Mouse (Mus musculus) hindbrain, embryonic 11.5 days (tissue): ENCODE results near the gene Ndc1. TPM values are rescaled to one million over a fixed set of nuclear protein-coding genes. Genes with fewer than 3 reads are reported as not detected.

ENCODE experiments used
- ATAC-seq: fragments of 200-750 bp; cut with Nextera tagmentation; 2 replicates; pipeline ENCODE4 v1.8.0; 2017; ENCODE audit warnings: mild to moderate bottlenecking, moderate TSS enrichment, moderate library complexity; ENCODE audit not compliant: low FRiP score
- DNase-seq: peaks from one replicate; pipeline ENCODE4 v3.0.0-alpha.2; 2015; ENCODE audit warnings: low spot score
- H3K27ac ChIP-seq: fragments of 300-500 bp; sonication (generic); 2 replicates; pipeline ENCODE4 v1.5.1; 2014; ENCODE audit warnings: mild to moderate bottlenecking, low read depth, low read length
- H3K27me3 ChIP-seq: fragments of 300-500 bp; sonication (generic); 2 replicates; pipeline ENCODE4 v1.6.1; 2014; ENCODE audit warnings: mild to moderate bottlenecking, low read length, moderate library complexity, mixed read lengths; ENCODE audit not compliant: control insufficient read depth, insufficient read depth
- H3K36me3 ChIP-seq: fragments of 300-500 bp; sonication (generic); 2 replicates; pipeline ENCODE4 v1.6.1; 2014; ENCODE audit warnings: mild to moderate bottlenecking, low read length, moderate library complexity, mixed read lengths; ENCODE audit not compliant: control insufficient read depth, insufficient read depth
- H3K4me1 ChIP-seq: fragments of 300-500 bp; sonication (generic); replicated peaks from 2 replicates; pipeline ENCODE4 v1.6.1; 2014; ENCODE audit warnings: low read length, mixed read lengths; ENCODE audit not compliant: control insufficient read depth, insufficient read depth
- H3K4me2 ChIP-seq: fragments of 300-500 bp; sonication (generic); replicated peaks from 2 replicates; pipeline ENCODE4 v1.6.1; 2014; ENCODE audit warnings: mild to moderate bottlenecking, low read depth, low read length
- H3K4me3 ChIP-seq: fragments of 300-500 bp; sonication (generic); 2 replicates; pipeline ENCODE4 v1.5.1; 2014; ENCODE audit warnings: low read depth, low read length
- H3K9ac ChIP-seq: fragments of 300-500 bp; sonication (generic); 2 replicates; pipeline ENCODE4 v1.6.1; 2014; ENCODE audit warnings: low read depth, low read length
- H3K9me3 ChIP-seq: fragments of 300-500 bp; sonication (generic); 2 replicates; pipeline ENCODE4 v1.6.1; 2016; ENCODE audit warnings: low read length; ENCODE audit not compliant: control insufficient read depth
- WGBS: fragments of 180-500 bp; shearing (Covaris S2); extraction: QIAGEN DNeasy Blood & Tissue Kit; methylation state at CpG from one replicate; pipeline ENCODE4 v1.1.7; 2014; 5-methylcytosine and 5-hydroxymethylcytosine counted together
- polyA plus RNA-seq: library from polyadenylated mRNA; unstranded; fragments of >200 nt; fragmentation: Nextera tagmentation; extraction: Ambion mirVana; gene quantifications from 2 replicates; pipeline ENCODE4 v1.2.1, GENCODE M21; 2014

The Ndc1 gene
- polyA plus RNA-seq, 1 experiment from 2014 or later = 34.2 TPM

DNA sequence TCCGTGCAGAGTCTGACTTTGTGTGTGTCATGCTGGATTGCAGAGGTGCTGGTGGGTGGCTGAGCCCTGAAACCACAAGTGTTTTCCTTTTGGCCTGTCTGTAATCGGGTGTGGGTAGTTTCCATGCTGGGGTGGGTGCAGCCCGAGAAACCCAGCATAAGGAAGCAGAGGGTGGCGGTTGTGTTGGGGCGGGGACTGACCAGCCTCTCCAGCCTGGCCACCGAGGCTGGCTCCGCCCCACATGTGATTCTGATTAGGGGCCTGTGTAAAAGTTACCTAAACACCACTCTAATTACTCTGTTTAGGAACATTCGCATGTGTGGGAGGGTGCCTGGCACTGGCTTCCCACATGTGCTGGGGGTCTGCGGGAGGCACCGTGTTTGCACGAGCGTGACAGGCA is 90.0 kb downstream of the Ndc1 start:
- H3K4me1 ChIP-seq = 0 out of 2 replicates have a peak, but pooled peaks cover 2% of the 10 kb centered on the region
- H3K9me3 ChIP-seq = no peaks in the 10 kb centered on the region
- no peaks in the 10 kb centered on the region for H3K27me3 ChIP-seq
- H3K9ac ChIP-seq = no peak overlapping the region
- H3K4me2 ChIP-seq = no peak overlapping the region
- no peak overlapping the region for H3K4me3 ChIP-seq
- peak; percentile 45 for DNase-seq
- 53% methylated on average over 12 of the region's 12 CpGs for WGBS
- no peaks in the 10 kb centered on the region for H3K36me3 ChIP-seq
- H3K27ac ChIP-seq = no peak overlapping the region
- ATAC-seq = no peak

DNA sequence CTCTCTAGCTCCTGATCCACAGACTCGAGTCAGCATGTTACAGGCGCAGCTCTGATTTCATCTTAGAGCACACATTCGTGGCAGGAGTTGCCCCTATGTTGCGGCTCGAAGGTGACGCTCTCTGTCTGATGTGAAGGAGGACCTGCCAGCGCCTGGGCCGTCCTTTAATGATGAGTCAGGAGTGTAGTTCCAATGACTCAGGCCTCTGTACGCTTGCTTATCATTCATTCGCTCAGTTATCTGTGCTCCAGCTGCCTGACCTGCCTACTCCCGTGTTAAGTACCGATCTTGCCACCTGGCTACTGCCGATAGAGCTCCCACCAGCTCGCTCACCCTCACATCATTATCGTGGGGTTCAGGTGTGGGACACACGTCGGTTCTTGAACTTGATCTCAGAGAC is 91.3 kb downstream of the Ndc1 start:
- Histone ChIP-seq H3K27me3 (no peaks in the 10 kb centered on the region), H3K4me1 (0 out of 2 replicates have a peak, but pooled peaks cover 2% of the 10 kb centered on the region), H3K36me3 (no peaks in the 10 kb centered on the region), H3K9ac (no peak overlapping the region), H3K4me3 (no peak overlapping the region), H3K27ac (no peak overlapping the region), H3K9me3 (no peaks in the 10 kb centered on the region), H3K4me2 (no peak overlapping the region)
- DNase-seq (no peak), ATAC-seq (no peak)
- WGBS = 89% methylated on average over 17 of the region's 17 CpGs

DNA sequence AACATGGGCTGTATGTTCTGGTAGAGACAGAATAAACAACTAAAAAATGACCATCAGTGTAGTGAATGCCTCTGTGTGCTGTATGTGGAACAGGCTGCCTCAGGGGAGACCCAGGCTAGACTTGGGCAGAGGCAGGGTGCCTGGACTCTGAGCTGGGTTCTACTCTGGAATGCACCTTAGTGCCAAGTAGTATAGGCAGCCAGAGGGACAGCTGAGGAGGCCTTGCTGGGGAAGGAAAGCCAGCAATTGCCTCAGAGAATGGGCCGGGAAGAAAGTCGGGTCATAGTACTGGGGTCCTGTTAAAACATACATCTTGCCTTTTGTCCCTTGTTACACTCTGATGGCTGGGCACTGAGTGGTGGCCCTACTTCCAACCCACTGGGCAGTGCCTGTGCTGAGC is 91.9 kb downstream of the Ndc1 start:
- ATAC-seq (no peak), DNase-seq (no peak)
- Histone ChIP-seq H3K4me1 (0 out of 2 replicates have a peak, but pooled peaks cover 2% of the 10 kb centered on the region), H3K9ac (no peak overlapping the region), H3K4me3 (no peak overlapping the region), H3K4me2 (no peak overlapping the region), H3K27me3 (no peaks in the 10 kb centered on the region), H3K36me3 (no peaks in the 10 kb centered on the region), H3K9me3 (no peaks in the 10 kb centered on the region), H3K27ac (no peak overlapping the region)
- 84% methylated on average over 2 of the region's 2 CpGs for WGBS

DNA sequence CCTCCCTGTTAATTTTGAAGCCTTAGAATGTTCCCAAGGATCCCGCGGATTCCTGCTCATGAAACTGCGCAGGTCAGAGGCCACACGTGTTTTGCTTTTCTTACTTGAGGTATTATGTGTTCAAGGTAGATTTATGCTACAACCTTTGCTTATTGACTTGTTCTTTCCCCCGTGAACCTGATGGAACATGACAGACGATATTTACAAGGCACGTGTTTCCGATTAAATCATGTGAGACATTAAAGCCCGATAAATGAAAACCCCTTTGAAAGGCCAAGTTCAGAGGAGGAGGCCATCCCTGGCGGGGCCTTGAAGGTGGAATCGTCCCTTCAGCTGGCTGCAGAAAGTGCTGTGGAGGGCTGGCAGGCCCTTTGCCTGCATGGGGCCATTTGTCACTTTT is 92.9 kb downstream of the Ndc1 start:
- H3K9me3 ChIP-seq = no peaks in the 10 kb centered on the region
- no peak overlapping the region for H3K4me3 ChIP-seq
- no peak overlapping the region for H3K27ac ChIP-seq
- peak; percentile 39 for DNase-seq
- no peak overlapping the region for H3K9ac ChIP-seq
- H3K4me2 ChIP-seq = no peak overlapping the region
- H3K4me1 ChIP-seq = 0 out of 2 replicates have a peak, but pooled peaks cover 2% of the 10 kb centered on the region
- 73% methylated on average over 11 of the region's 11 CpGs for WGBS
- H3K36me3 ChIP-seq = no peaks in the 10 kb centered on the region
- H3K27me3 ChIP-seq = no peaks in the 10 kb centered on the region
- no peak for ATAC-seq

Other genes with a start within 250 kb of the Ndc1 start
- gene Tmem59, start 189.4 kb upstream of the Ndc1 start, polyA plus RNA-seq = 387 and 390 TPM in 2 replicates
- gene Tceanc2, start 188.7 kb upstream of the Ndc1 start, polyA plus RNA-seq = 21.1 and 26.4 TPM in 2 replicates
- gene Ldlrad1, start 158.6 kb upstream of the Ndc1 start, polyA plus RNA-seq = not detected in 2 replicates
- gene Lrrc42, start 114.3 kb upstream of the Ndc1 start, polyA plus RNA-seq = 79.1 and 83.0 TPM in 2 replicates
- 32.0 and 39.3 TPM in 2 replicates for gene Hspb11, start 114.2 kb upstream of the Ndc1 start, polyA plus RNA-seq
- gene Dio1, start 60.6 kb upstream of the Ndc1 start, polyA plus RNA-seq = not detected in 2 replicates
- gene Yipf1, start 53.4 kb upstream of the Ndc1 start, polyA plus RNA-seq = 46.7 and 47.8 TPM in 2 replicates
- gene Glis1, start 66.8 kb downstream of the Ndc1 start, polyA plus RNA-seq = 4.0 and 6.3 TPM in 2 replicates